Mouse (Mus musculus) erythroblast, embryonic 14.5 days (primary cell): ENCODE data around the gene Map2k5. TPM values are rescaled to one million over a fixed set of nuclear protein-coding genes. Genes with fewer than 3 reads are reported as not detected.

Experiments used
- H3K27me3 ChIP-seq: 2 replicates; pipeline ENCODE4 v1.6.1; 2012; ENCODE audit warnings: inconsistent platforms; ENCODE audit not compliant: control insufficient read depth
- H3K36me3 ChIP-seq: 2 replicates; pipeline ENCODE4 v1.6.1; 2012; ENCODE audit warnings: mild to moderate bottlenecking, inconsistent platforms; ENCODE audit not compliant: control insufficient read depth
- H3K4me1 ChIP-seq: 2 replicates; pipeline ENCODE4 v1.6.1; 2012; ENCODE audit warnings: inconsistent platforms; ENCODE audit not compliant: control insufficient read depth
- H3K4me3 ChIP-seq: replicated peaks from 2 replicates; pipeline ENCODE3; 2012; ENCODE audit warnings: moderate library complexity, mild to moderate bottlenecking, inconsistent platforms
- H3K9me3 ChIP-seq: 2 replicates; pipeline ENCODE4 v1.6.1; 2012; ENCODE audit warnings: low read length, inconsistent platforms, mixed read lengths; ENCODE audit not compliant: control insufficient read depth
- GATA1 ChIP-seq: IDR thresholded peaks from 2 replicates; pipeline ENCODE4 v1.6.1; 2012; ENCODE audit warnings: low read length, inconsistent platforms, mixed read lengths
- TAL1 ChIP-seq: IDR thresholded peaks from 3 replicates; pipeline ENCODE4 v1.6.1; 2012; ENCODE audit warnings: low read length, inconsistent platforms, mixed read lengths
- polyA plus RNA-seq: library from polyadenylated mRNA; stranded (reverse); fragments of >175 nt; gene quantifications from 2 replicates; pipeline ENCODE4 v1.2.3, GENCODE M21; 2012

The Map2k5 gene
- polyA plus RNA-seq, 1 experiment = 1.4 TPM

- TF ChIP-seq TAL1 (no peak), GATA1 (no peak)
- Histone ChIP-seq H3K4me1 (no peaks in the 10 kb centered on the region), H3K4me3 (no peak overlapping the region), H3K27me3 (no peaks in the 10 kb centered on the region), H3K36me3 (no peaks in the 10 kb centered on the region; the same call in 1 of the 2 replicates), H3K9me3 (no peaks in the 10 kb centered on the region)
These were observed 193.8 kb downstream of the Map2k5 start for GRCm38 (mm10) chr9:63183864-63184263.

- TF ChIP-seq GATA1 (no peak), TAL1 (no peak)
These were observed 195.3 kb downstream of the Map2k5 start for GRCm38 (mm10) chr9:63182306-63182960.

GRCm38 (mm10) chr9:63181337-63182178, 196.1 kb downstream of the Map2k5 start:
- Histone ChIP-seq H3K9me3 (no peaks in the 10 kb centered on the region), H3K4me3 (no peak overlapping the region), H3K36me3 (no peaks in the 10 kb centered on the region; the same call in 1 of the 2 replicates), H3K27me3 (no peaks in the 10 kb centered on the region), H3K4me1 (no peaks in the 10 kb centered on the region)
- no peak for TF ChIP-seq GATA1
- no peak for TF ChIP-seq TAL1

More at GRCm38 (mm10) chr9:63182306-63182960, 195.3 kb downstream of the Map2k5 start:
- no peaks in the 10 kb centered on the region for H3K4me1 ChIP-seq
- H3K27me3 ChIP-seq = no peaks in the 10 kb centered on the region
- no peaks in the 10 kb centered on the region; the same call in 1 of the 2 replicates for H3K36me3 ChIP-seq
- no peak overlapping the region for H3K4me3 ChIP-seq
- no peaks in the 10 kb centered on the region for H3K9me3 ChIP-seq

GRCm38 (mm10) chr9:63178296-63178695, 199.4 kb downstream of the Map2k5 start:
- Histone ChIP-seq H3K27me3 (no peaks in the 10 kb centered on the region), H3K4me3 (no peak overlapping the region), H3K4me1 (no peaks in the 10 kb centered on the region), H3K9me3 (no peaks in the 10 kb centered on the region), H3K36me3 (no peaks in the 10 kb centered on the region; the same call in 1 of the 2 replicates)
- TF ChIP-seq GATA1 (no peak), TAL1 (no peak)

GRCm38 (mm10) chr9:63174001-63174721, 203.5 kb downstream of the Map2k5 start:
- H3K36me3 ChIP-seq = no peaks in the 10 kb centered on the region; the same call in 1 of the 2 replicates
- no peaks in the 10 kb centered on the region for H3K27me3 ChIP-seq
- TF ChIP-seq GATA1 = no peak
- TF ChIP-seq TAL1 = no peak
- no peak overlapping the region for H3K4me3 ChIP-seq
- peaks cover under 1% of the 10 kb centered on the region; the same call in 1 of the 2 replicates for H3K9me3 ChIP-seq
- H3K4me1 ChIP-seq = no peaks in the 10 kb centered on the region

- peaks cover 2% of the 10 kb centered on the region; the same call in 1 of the 2 replicates for H3K9me3 ChIP-seq
- H3K36me3 ChIP-seq = no peaks in the 10 kb centered on the region; the same call in 1 of the 2 replicates
- TF ChIP-seq GATA1 (no peak), TAL1 (no peak)
- no peaks in the 10 kb centered on the region for H3K27me3 ChIP-seq
- H3K4me3 ChIP-seq = no peak overlapping the region
- no peaks in the 10 kb centered on the region for H3K4me1 ChIP-seq
These were observed 205.8 kb downstream of the Map2k5 start for GRCm38 (mm10) chr9:63171951-63172350.

- H3K4me3 ChIP-seq = no peak overlapping the region
- peaks cover 2% of the 10 kb centered on the region; the same call in 1 of the 2 replicates for H3K9me3 ChIP-seq
- H3K27me3 ChIP-seq = no peaks in the 10 kb centered on the region
- H3K4me1 ChIP-seq = no peaks in the 10 kb centered on the region
- TF ChIP-seq TAL1 = no peak
- H3K36me3 ChIP-seq = no peaks in the 10 kb centered on the region; the same call in 1 of the 2 replicates
These were observed 208.6 kb downstream of the Map2k5 start for GRCm38 (mm10) chr9:63169127-63169526.

GRCm38 (mm10) chr9:63165070-63165469, 212.6 kb downstream of the Map2k5 start:
- Histone ChIP-seq H3K4me3 (no peak overlapping the region), H3K36me3 (peaks cover 2% of the 10 kb centered on the region; the same call in 1 of the 2 replicates), H3K9me3 (peaks cover 2% of the 10 kb centered on the region; the same call in 1 of the 2 replicates), H3K27me3 (no peaks in the 10 kb centered on the region), H3K4me1 (no peaks in the 10 kb centered on the region)
- TF ChIP-seq TAL1 (no peak), GATA1 (no peak)

- TF ChIP-seq TAL1 = no peak
- no peak for TF ChIP-seq GATA1
- Histone ChIP-seq H3K36me3 (peaks cover 2% of the 10 kb centered on the region; the same call in 1 of the 2 replicates), H3K27me3 (no peaks in the 10 kb centered on the region), H3K9me3 (no peaks in the 10 kb centered on the region), H3K4me1 (no peaks in the 10 kb centered on the region), H3K4me3 (no peak overlapping the region)
These were observed 213.9 kb downstream of the Map2k5 start for GRCm38 (mm10) chr9:63163756-63164155.
